Mouse (Mus musculus) hindbrain, postnatal 0 days (tissue): ENCODE measurements around the gene Krtdap. TPM values are rescaled to one million over a fixed set of nuclear protein-coding genes. Genes with fewer than 3 reads are reported as not detected.

Source experiments
- ATAC-seq: fragments of 200-750 bp; cut with Nextera tagmentation; 2 replicates; pipeline ENCODE4 v1.8.0; 2017; ENCODE audit warnings: mild to moderate bottlenecking, moderate TSS enrichment, moderate library complexity
- DNase-seq: peaks from one replicate; pipeline ENCODE4 v3.0.0-alpha.2; 2015; ENCODE audit warnings: low spot score
- H3K27ac ChIP-seq: fragments of 300-500 bp; sonication (generic); 2 replicates; pipeline ENCODE4 v1.5.1; 2014; ENCODE audit warnings: mild to moderate bottlenecking
- H3K27me3 ChIP-seq: fragments of 300-500 bp; sonication (generic); 2 replicates; pipeline ENCODE4 v1.6.1; 2014; ENCODE audit warnings: low read length, mixed read lengths; ENCODE audit not compliant: insufficient read depth
- H3K36me3 ChIP-seq: fragments of 300-500 bp; sonication (generic); 2 replicates; pipeline ENCODE4 v1.6.1; 2014; ENCODE audit warnings: low read length, mixed read lengths; ENCODE audit not compliant: insufficient read depth
- H3K4me1 ChIP-seq: fragments of 300-500 bp; sonication (generic); 2 replicates; pipeline ENCODE4 v1.6.1; 2014; ENCODE audit warnings: antibody characterized with exemption, low read length, mixed read lengths; ENCODE audit not compliant: insufficient read depth
- H3K4me2 ChIP-seq: fragments of 300-500 bp; sonication (generic); 2 replicates; pipeline ENCODE4 v1.6.1; 2014; ENCODE audit warnings: low read depth, mild to moderate bottlenecking, low read length, moderate library complexity, mixed read lengths
- H3K4me3 ChIP-seq: fragments of 300-500 bp; sonication (generic); 2 replicates; pipeline ENCODE4 v1.5.1; 2014; ENCODE audit warnings: low read length
- H3K9ac ChIP-seq: fragments of 300-500 bp; sonication (generic); replicated peaks from 2 replicates; pipeline ENCODE4 v1.6.1; 2014; ENCODE audit warnings: mild to moderate bottlenecking, low read length, moderate library complexity, mixed read lengths
- H3K9me3 ChIP-seq: fragments of 300-500 bp; sonication (generic); 2 replicates; pipeline ENCODE4 v1.6.1; 2016; ENCODE audit warnings: low read length, mixed read lengths
- CTCF ChIP-seq: IDR thresholded peaks from 2 replicates; pipeline ENCODE4 v1.5.1; 2016; ENCODE audit warnings: antibody characterized with exemption, control low read depth, low read depth
- WGBS: fragments of 180-500 bp; shearing (Covaris S2); extraction: QIAGEN DNeasy Blood & Tissue Kit; methylation state at CpG from one replicate; pipeline ENCODE4 v1.1.7; 2014; 5-methylcytosine and 5-hydroxymethylcytosine counted together
- polyA plus RNA-seq: library from polyadenylated mRNA; unstranded; fragments of >200 nt; fragmentation: Nextera tagmentation; extraction: Ambion mirVana; gene quantifications from 2 replicates; pipeline ENCODE4 v1.2.1, GENCODE M21; 2015
- total RNA-seq: library from RNA; depleted of rRNA; stranded (reverse); fragments of >200 nt; gene quantifications from 2 replicates; pipeline ENCODE4 v1.2.3, GENCODE M21; 2014

The Krtdap gene
- total and polyA plus RNA-seq, 2 experiments from 2014 or later = 1.8 TPM; not detected in 1

- TF ChIP-seq CTCF = no peak
- no peaks in the 10 kb centered on the region for H3K9me3 ChIP-seq
- 45% methylated on average over 13 of the region's 13 CpGs for WGBS
- ATAC-seq (peak; percentile 81), DNase-seq (peak; percentile 46)
- no peak overlapping the region for H3K9ac ChIP-seq
- H3K4me3 ChIP-seq = no peak overlapping the region
- no peaks in the 10 kb centered on the region for H3K36me3 ChIP-seq
- H3K27me3 ChIP-seq = no peaks in the 10 kb centered on the region
- H3K4me2 ChIP-seq = no peak overlapping the region
- peak overlapping the region; percentile 7; the same call in 1 of the 2 replicates for H3K27ac ChIP-seq
- H3K4me1 ChIP-seq = no peaks in the 10 kb centered on the region
These were observed 1.8 kb upstream of the Krtdap start for GRCm38 (mm10) chr7:30785721-30786546.

DNA sequence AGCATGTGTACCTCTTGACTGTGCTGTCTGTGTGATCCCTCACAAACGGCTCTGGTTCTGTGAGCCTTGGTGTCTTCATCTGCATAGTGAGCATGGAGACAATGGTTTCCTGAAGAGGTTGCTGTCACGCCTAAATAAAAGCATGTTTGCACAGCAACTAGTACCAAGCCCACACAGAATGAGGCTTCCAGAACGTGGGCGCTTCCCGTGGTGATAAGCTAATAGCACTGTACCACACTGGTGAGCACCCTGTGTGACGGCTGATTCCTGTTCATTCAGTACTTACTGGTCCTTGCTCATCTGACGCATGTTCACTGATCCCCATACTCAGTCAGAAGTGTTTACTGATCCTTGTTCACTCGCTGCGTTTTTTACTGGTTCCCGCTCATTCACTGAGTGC lies 2.4 kb downstream of the Krtdap start:
- Histone ChIP-seq H3K27ac (no peak overlapping the region), H3K36me3 (no peaks in the 10 kb centered on the region), H3K27me3 (no peaks in the 10 kb centered on the region), H3K9me3 (no peaks in the 10 kb centered on the region), H3K9ac (no peak overlapping the region), H3K4me2 (no peak overlapping the region), H3K4me1 (no peaks in the 10 kb centered on the region), H3K4me3 (no peak overlapping the region)
- DNase-seq = no peak
- no peak for TF ChIP-seq CTCF
- ATAC-seq = no peak
- WGBS = 68% methylated on average over 10 of the region's 10 CpGs

- Histone ChIP-seq H3K9me3 (no peaks in the 10 kb centered on the region), H3K27me3 (no peaks in the 10 kb centered on the region), H3K27ac (no peak overlapping the region), H3K36me3 (no peaks in the 10 kb centered on the region), H3K4me3 (no peak overlapping the region), H3K9ac (no peak overlapping the region), H3K4me1 (no peaks in the 10 kb centered on the region), H3K4me2 (no peak overlapping the region)
- 26% methylated on average over 9 of the region's 9 CpGs for WGBS
- DNase-seq (no peak), ATAC-seq (no peak)
- TF ChIP-seq CTCF = no peak
These were observed 4.2 kb downstream of the Krtdap start for GRCm38 (mm10) chr7:30791921-30792320.

DNA sequence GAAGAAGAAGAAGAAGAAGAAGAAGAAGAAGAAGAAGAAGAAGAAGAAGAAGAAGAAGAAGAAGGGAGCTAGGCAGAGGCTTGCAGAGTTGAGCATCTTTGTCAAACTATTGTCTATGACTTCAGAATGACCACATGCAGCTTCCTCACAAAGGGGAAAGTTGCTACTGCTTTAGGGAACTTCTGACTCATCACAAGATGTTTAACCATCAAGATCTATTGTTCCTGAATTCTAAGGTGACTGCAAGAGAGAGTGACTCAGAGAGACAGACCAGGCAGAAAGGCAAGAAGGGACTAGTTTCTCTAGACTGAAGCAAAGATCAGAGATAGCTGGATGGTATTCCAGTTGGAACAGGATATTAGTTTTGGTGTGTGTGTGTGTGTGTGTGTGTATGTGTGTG lies 7.2 kb downstream of the Krtdap start:
- no peak for ATAC-seq

DNA sequence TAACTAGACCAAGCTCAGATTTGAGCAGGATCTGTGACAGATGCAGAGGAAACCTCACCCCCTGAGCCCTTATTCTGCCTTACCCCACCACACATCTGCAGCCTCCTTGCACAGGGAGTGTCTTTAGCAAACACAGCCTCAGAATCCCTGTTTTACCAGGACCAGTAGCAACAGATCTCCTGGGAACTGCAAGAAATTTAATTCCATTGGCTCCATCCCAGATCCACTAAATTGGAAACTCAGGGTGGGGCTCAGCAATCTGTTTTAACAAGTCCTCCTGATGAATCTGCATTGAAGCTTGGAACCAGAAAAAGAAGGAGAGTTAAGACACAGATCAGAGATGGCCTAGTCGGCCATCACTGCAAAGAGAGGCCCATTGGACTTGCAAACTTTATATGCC lies 9.1 kb downstream of the Krtdap start:
- no peak for TF ChIP-seq CTCF
- Histone ChIP-seq H3K9me3 (no peaks in the 10 kb centered on the region), H3K9ac (no peak overlapping the region), H3K4me3 (no peak overlapping the region), H3K36me3 (no peaks in the 10 kb centered on the region), H3K4me1 (no peaks in the 10 kb centered on the region), H3K4me2 (no peak overlapping the region), H3K27ac (no peak overlapping the region), H3K27me3 (no peaks in the 10 kb centered on the region)
- 87% methylated on average over 1 of the region's 1 CpGs for WGBS
- DNase-seq = peak; percentile 13
- no peak for ATAC-seq

More for the DNA sequence above, 7.2 kb downstream of the Krtdap start:
- no peak overlapping the region for H3K27ac ChIP-seq
- no peak overlapping the region for H3K4me2 ChIP-seq
- no peak for TF ChIP-seq CTCF
- H3K27me3 ChIP-seq = no peaks in the 10 kb centered on the region
- H3K4me3 ChIP-seq = no peak overlapping the region
- no peak for DNase-seq
- H3K36me3 ChIP-seq = no peaks in the 10 kb centered on the region
- H3K4me1 ChIP-seq = no peaks in the 10 kb centered on the region
- H3K9me3 ChIP-seq = no peaks in the 10 kb centered on the region
- no peak overlapping the region for H3K9ac ChIP-seq

DNA sequence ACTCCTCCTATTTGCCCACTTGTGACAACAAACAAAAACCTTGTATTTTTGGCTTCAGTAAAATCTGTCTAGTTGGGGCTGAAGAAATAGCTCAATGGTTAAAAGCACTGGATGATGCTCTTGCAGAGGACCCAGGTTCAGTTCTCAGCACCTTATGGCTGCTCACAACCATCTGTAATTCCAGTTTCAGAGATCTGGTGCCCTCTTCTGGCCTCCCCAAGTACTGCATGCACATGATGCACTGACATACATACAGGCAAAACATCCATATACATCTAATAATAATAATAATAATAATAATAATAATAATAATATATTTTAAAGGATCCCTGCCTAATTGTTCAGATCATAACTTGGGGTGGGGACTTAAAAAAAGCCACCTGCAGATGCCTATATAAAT lies 13.0 kb downstream of the Krtdap start:
- Histone ChIP-seq H3K4me3 (no peak overlapping the region), H3K4me2 (no peak overlapping the region)

DNA sequence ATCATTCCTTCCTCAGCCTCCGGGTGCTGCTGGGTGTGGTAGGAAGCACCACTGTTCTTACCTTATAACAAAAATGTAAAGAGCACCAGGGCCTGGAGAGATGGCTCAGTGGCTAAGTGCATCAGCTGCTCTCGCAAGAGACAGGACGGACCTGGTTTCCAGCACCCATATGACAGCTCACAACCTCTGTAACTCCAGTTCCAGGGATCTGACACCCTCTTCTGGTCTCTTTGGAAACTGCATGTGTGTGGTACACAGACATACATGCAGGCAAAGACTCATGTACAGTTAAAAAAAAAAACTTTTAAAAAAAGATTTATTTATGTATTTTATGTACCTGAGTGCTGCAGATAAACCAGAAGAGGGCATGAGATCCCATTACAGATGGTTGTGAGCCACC lies 15.6 kb downstream of the Krtdap start:
- 94% methylated on average over 3 of the region's 3 CpGs for WGBS
- Histone ChIP-seq H3K36me3 (no peaks in the 10 kb centered on the region), H3K27ac (no peak overlapping the region), H3K4me3 (no peak overlapping the region), H3K4me2 (no peak overlapping the region), H3K9ac (no peak overlapping the region), H3K9me3 (0 out of 2 replicates have a peak, but pooled peaks cover 4% of the 10 kb centered on the region), H3K27me3 (no peaks in the 10 kb centered on the region), H3K4me1 (no peaks in the 10 kb centered on the region)
- ATAC-seq (no peak), DNase-seq (no peak)
- no peak for TF ChIP-seq CTCF

More for the DNA sequence above, 13.0 kb downstream of the Krtdap start:
- no peaks in the 10 kb centered on the region for H3K27me3 ChIP-seq
- no peak overlapping the region for H3K27ac ChIP-seq
- H3K36me3 ChIP-seq = no peaks in the 10 kb centered on the region
- peak; percentile 22; the same call in 1 of the 2 replicates for TF ChIP-seq CTCF
- DNase-seq (no peak), ATAC-seq (no peak)
- no peaks in the 10 kb centered on the region for H3K4me1 ChIP-seq
- H3K9me3 ChIP-seq = 0 out of 2 replicates have a peak, but pooled peaks cover 4% of the 10 kb centered on the region
- H3K9ac ChIP-seq = no peak overlapping the region
